In the genomic region with DNA sequence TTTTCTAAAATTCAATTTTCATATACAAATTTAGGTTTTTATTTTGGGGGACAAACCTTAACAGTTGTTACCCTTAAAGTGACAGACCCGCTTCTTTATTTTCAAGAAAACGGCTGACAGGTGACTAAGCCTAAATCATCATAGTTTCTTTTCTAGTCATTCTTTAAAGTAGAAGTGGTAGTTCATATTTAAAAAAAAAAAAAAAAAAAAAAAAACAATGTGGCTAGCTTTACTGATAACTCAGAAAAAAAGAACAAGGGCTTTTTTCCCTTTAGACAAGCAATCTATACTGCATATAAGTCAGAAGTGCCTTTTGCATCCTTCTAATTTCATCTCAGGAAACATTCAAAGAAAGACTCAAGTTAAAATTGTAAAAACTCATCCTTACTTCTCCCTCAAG, we compare ENCODE assay signal across 26 mouse cellular contexts.
"Had no signal": no experiment of that assay in that cellular context is flagged by ENCODE, and none has a peak within 500 bp of the region (broad histone marks: within the 10 kb centered on the region; RNA-seq: fewer than 3 reads in every experiment).

No protein-coding gene starts in this region.

- H3K36me3 ChIP-seq: embryonic facial prominence, embryonic 10.5 days; embryonic facial prominence, embryonic 12.5 days; embryonic facial prominence, embryonic 13.5 days; embryonic facial prominence, embryonic 15.5 days; forebrain, embryonic 10.5 days; forebrain, embryonic 12.5 days; forebrain, embryonic 15.5 days had no signal

- H3K27me3 ChIP-seq: embryonic facial prominence, embryonic 12.5 days; embryonic facial prominence, embryonic 13.5 days; embryonic facial prominence, embryonic 15.5 days; forebrain, embryonic 12.5 days; forebrain, embryonic 13.5 days; forebrain, embryonic 15.5 days had no signal

- H3K9ac ChIP-seq: embryonic facial prominence, embryonic 12.5 days; embryonic facial prominence, embryonic 13.5 days; embryonic facial prominence, embryonic 15.5 days; forebrain, embryonic 12.5 days; forebrain, embryonic 13.5 days; forebrain, embryonic 15.5 days; forebrain, postnatal 0 days had no signal

- H3K27ac ChIP-seq: embryonic facial prominence, embryonic 10.5 days; embryonic facial prominence, embryonic 12.5 days; embryonic facial prominence, embryonic 13.5 days; embryonic facial prominence, embryonic 15.5 days; forebrain, embryonic 10.5 days; forebrain, embryonic 12.5 days; forebrain, embryonic 13.5 days; forebrain, embryonic 15.5 days; gastrocnemius, adult 2 months; heart, adult 2 months had no signal

- H3K4me2 ChIP-seq: embryonic facial prominence, embryonic 12.5 days; embryonic facial prominence, embryonic 13.5 days; embryonic facial prominence, embryonic 15.5 days; forebrain, embryonic 12.5 days; forebrain, embryonic 13.5 days; forebrain, embryonic 15.5 days had no signal

- ATAC-seq: forebrain, embryonic 13.5 days; forebrain, embryonic 14.5 days; forebrain, embryonic 15.5 days; forebrain, embryonic 16.5 days; forebrain, postnatal 0 days had no signal

- H3K4me1 ChIP-seq: embryonic facial prominence, embryonic 10.5 days; embryonic facial prominence, embryonic 12.5 days; embryonic facial prominence, embryonic 13.5 days; embryonic facial prominence, embryonic 15.5 days; forebrain, embryonic 10.5 days; forebrain, embryonic 12.5 days; forebrain, embryonic 13.5 days; forebrain, embryonic 15.5 days had no signal

- H3K4me3 ChIP-seq: embryonic facial prominence, embryonic 10.5 days; embryonic facial prominence, embryonic 12.5 days; embryonic facial prominence, embryonic 13.5 days; embryonic facial prominence, embryonic 15.5 days; erythroblast, embryonic 14.5 days; forebrain, embryonic 10.5 days; forebrain, embryonic 12.5 days; forebrain, embryonic 13.5 days; forebrain, embryonic 15.5 days; gastrocnemius, adult 2 months; heart, adult 2 months had no signal

- H3K9me3 ChIP-seq: embryonic facial prominence, embryonic 10.5 days; embryonic facial prominence, embryonic 12.5 days; embryonic facial prominence, embryonic 13.5 days; embryonic facial prominence, embryonic 15.5 days; forebrain, embryonic 10.5 days; forebrain, embryonic 12.5 days; forebrain, embryonic 13.5 days; forebrain, embryonic 15.5 days had no signal

- DNase-seq: cerebellum, adult 9-11 months; cerebellum, postnatal 10 days; cerebellum, postnatal 14 days; cerebellum, postnatal 25 days; cerebellum, postnatal 36 days; embryo, embryonic 11 days; forebrain, postnatal 0 days; gastrocnemius, adult 2 months; gastrocnemius, postnatal 10 days; gastrocnemius, postnatal 14 days; gastrocnemius, postnatal 25 days; gastrocnemius, postnatal 36 days; heart, adult 11 months; heart, adult 18-20 months; heart, adult 2 months had no signal
